Mouse (Mus musculus) small intestine, adult 10 weeks (tissue): ENCODE measurements around the gene Gm11596. TPM values are rescaled to one million over a fixed set of nuclear protein-coding genes. Genes with fewer than 3 reads are reported as not detected.

ENCODE experiments used
- polyA plus RNA-seq: library from polyadenylated mRNA; stranded (reverse); fragments of 350-450 nt; fragmentation: Illumina TruSeq; extraction: RNeasy Lipid Tissue Mini Kit (QIAGEN cat#74804); gene quantifications from one replicate; pipeline ENCODE4 v1.2.3, GENCODE M21; 2014; ENCODE audit warnings: low replicate concordance

The Gm11596 gene
- not detected for polyA plus RNA-seq

DNA sequence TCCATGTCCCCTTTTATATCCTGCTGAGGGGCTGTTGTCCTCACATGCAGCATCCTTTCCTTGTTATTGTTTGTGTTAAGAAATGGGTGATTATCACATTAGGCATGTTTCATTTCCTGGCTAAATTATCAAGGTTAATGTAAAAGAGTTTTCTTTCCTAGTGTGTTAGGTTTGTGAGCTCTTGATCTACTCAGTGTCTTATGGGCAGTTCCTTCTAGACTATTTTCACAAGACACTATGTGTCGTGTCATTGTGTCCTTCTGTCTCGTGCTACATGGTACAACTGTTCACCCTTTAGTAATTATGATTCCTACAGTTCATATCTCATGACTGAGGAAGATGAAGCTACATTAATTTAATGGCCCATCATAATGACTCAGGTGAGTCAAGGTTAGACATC lies at the start of gene Gm11596:
Gm11596 (minus strand) TSS at position 101 of the 400 bp plus-strand sequence.

GRCm38 (mm10) chr11:99837966-99838365 lies 44.7 kb upstream of the Gm11596 start, which contains the start of gene 2300003K06Rik:
Gene 2300003K06Rik, minus strand, starts transcription at chr11:99838066.

GRCm38 (mm10) chr11:99815566-99815965 lies 22.3 kb upstream of the Gm11596 start, which contains the start of gene Gm11564:
Gene Gm11564, minus strand, starts transcription at chr11:99815666.

DNA sequence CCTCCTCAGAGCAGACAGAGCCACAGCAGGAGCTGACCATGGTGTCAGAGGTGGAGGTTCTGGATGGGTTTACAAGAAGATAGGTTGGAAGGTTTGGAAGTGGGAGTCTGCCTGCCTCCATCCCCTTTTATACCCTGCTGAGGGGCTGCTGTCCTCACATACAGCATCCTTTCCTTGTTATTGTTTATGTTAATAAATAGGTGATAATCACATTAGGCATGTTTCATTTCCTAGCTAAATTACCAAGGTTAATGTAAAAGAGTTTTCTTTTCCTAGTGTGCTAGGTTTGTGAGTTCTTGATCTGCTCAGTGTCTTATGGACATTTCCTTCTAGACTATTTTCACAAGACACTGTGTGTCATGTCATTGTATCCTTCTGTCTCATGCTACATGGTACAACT lies 16.5 kb upstream of the Gm11596 start, which contains the start of gene Krtap4-13:
Krtap4-13 (minus strand) TSS at position 101 of the 400 bp plus-strand sequence.

GRCm38 (mm10) chr11:99804346-99804745 lies 11.1 kb upstream of the Gm11596 start, which contains the start of gene Gm11554:
Gene Gm11554, minus strand, starts transcription at chr11:99804446.

GRCm38 (mm10) chr11:99798832-99799231 lies 5.6 kb upstream of the Gm11596 start, which contains the start of gene Gm11569:
Gene Gm11569, minus strand, starts transcription at chr11:99798932.

GRCm38 (mm10) chr11:99784900-99785299 lies 8.4 kb downstream of the Gm11596 start, which contains the start of gene Krtap4-9:
Gene Krtap4-9, plus strand, starts transcription at chr11:99785200.

GRCm38 (mm10) chr11:99780604-99781003 lies 12.7 kb downstream of the Gm11596 start, which contains the start of gene Krtap4-8:
Gene Krtap4-8, minus strand, starts transcription at chr11:99780704.

GRCm38 (mm10) chr11:99772813-99773212 lies 20.5 kb downstream of the Gm11596 start, which contains the start of gene Gm11595:
Gene Gm11595, minus strand, starts transcription at chr11:99772913.

Other genes with a start within 250 kb of the Gm11596 start
- gene Krtap3-3, start 242.6 kb downstream of the Gm11596 start, polyA plus RNA-seq: not detected
- not detected for gene Krtap3-2, start 236.6 kb downstream of the Gm11596 start, polyA plus RNA-seq
- not detected for gene Gm11939, start 234.0 kb downstream of the Gm11596 start, polyA plus RNA-seq
- not detected for gene Krtap3-1, start 226.8 kb downstream of the Gm11596 start, polyA plus RNA-seq
- not detected for gene Krtap1-5, start 212.5 kb downstream of the Gm11596 start, polyA plus RNA-seq
- not detected for gene Krtap1-4, start 209.8 kb downstream of the Gm11596 start, polyA plus RNA-seq
- gene Krtap1-3, start 202.1 kb downstream of the Gm11596 start, polyA plus RNA-seq: not detected
- not detected for gene Krtap9-3, start 195.4 kb downstream of the Gm11596 start, polyA plus RNA-seq
- not detected for gene Gm11938, start 190.2 kb downstream of the Gm11596 start, polyA plus RNA-seq
- not detected for gene Gm11937, start 183.3 kb downstream of the Gm11596 start, polyA plus RNA-seq
- not detected for gene Krtap2-4, start 178.6 kb downstream of the Gm11596 start, polyA plus RNA-seq
- not detected for gene Gm11562, start 173.0 kb downstream of the Gm11596 start, polyA plus RNA-seq
- not detected for gene Krtap4-1, start 165.2 kb downstream of the Gm11596 start, polyA plus RNA-seq
- gene Krtap4-2, start 158.4 kb downstream of the Gm11596 start, polyA plus RNA-seq: not detected
- not detected for gene Krtap4-7, start 149.4 kb downstream of the Gm11596 start, polyA plus RNA-seq
- gene Gm11555, start 143.2 kb downstream of the Gm11596 start, polyA plus RNA-seq: not detected
- not detected for gene Gm11563, start 134.5 kb downstream of the Gm11596 start, polyA plus RNA-seq
- gene Krtap4-6, start 127.5 kb downstream of the Gm11596 start, polyA plus RNA-seq: not detected
- gene Gm14190, start 102.7 kb downstream of the Gm11596 start, polyA plus RNA-seq: not detected
- not detected for gene Gm14180, start 59.2 kb downstream of the Gm11596 start, polyA plus RNA-seq
- gene Gm11595, start 20.6 kb downstream of the Gm11596 start, polyA plus RNA-seq: not detected
- gene Krtap4-8, start 12.8 kb downstream of the Gm11596 start, polyA plus RNA-seq: not detected
- not detected for gene Krtap4-9, start 8.3 kb downstream of the Gm11596 start, polyA plus RNA-seq
- not detected for gene Gm11569, start 5.5 kb upstream of the Gm11596 start, polyA plus RNA-seq
- gene Gm11554, start 11.0 kb upstream of the Gm11596 start, polyA plus RNA-seq: not detected
- not detected for gene Krtap4-13, start 16.4 kb upstream of the Gm11596 start, polyA plus RNA-seq
- gene Gm11564, start 22.2 kb upstream of the Gm11596 start, polyA plus RNA-seq: not detected
- gene 2300003K06Rik, start 44.6 kb upstream of the Gm11596 start, polyA plus RNA-seq: not detected
- gene Krtap4-16, start 58.1 kb upstream of the Gm11596 start, polyA plus RNA-seq: not detected
- gene Gm11568, start 64.5 kb upstream of the Gm11596 start, polyA plus RNA-seq: not detected
- not detected for gene Gm11559, start 71.0 kb upstream of the Gm11596 start, polyA plus RNA-seq
- gene Krtap9-1, start 79.9 kb upstream of the Gm11596 start, polyA plus RNA-seq: not detected
- not detected for gene Gm11567, start 85.7 kb upstream of the Gm11596 start, polyA plus RNA-seq
- gene Krtap31-1, start 114.5 kb upstream of the Gm11596 start, polyA plus RNA-seq: not detected
- gene Gm11565, start 121.3 kb upstream of the Gm11596 start, polyA plus RNA-seq: not detected
- not detected for gene Krtap31-2, start 142.8 kb upstream of the Gm11596 start, polyA plus RNA-seq
- gene Krtap9-5, start 155.0 kb upstream of the Gm11596 start, polyA plus RNA-seq: not detected
- not detected for gene Krtap29-1, start 185.6 kb upstream of the Gm11596 start, polyA plus RNA-seq
- gene Krtap16-1, start 193.1 kb upstream of the Gm11596 start, polyA plus RNA-seq: not detected
- not detected for gene Krtap17-1, start 200.5 kb upstream of the Gm11596 start, polyA plus RNA-seq
- gene Krt33a, start 222.7 kb upstream of the Gm11596 start, polyA plus RNA-seq: not detected
- not detected for gene Krt33b, start 236.4 kb upstream of the Gm11596 start, polyA plus RNA-seq
- gene Krt34, start 248.1 kb upstream of the Gm11596 start, polyA plus RNA-seq: not detected